Mouse (Mus musculus): ENCODE data around the gene Gm20741. TPM values are rescaled to one million over a fixed set of nuclear protein-coding genes. Genes with fewer than 3 reads are reported as not detected.

Gene Gm20741
- polyA plus RNA-seq, 1 experiment from 2014 or later: not detected

Other genes with a start within 250 kb of the Gm20741 start
- not detected in 2 replicates for gene Cldn8, start 249.0 kb downstream of the Gm20741 start, polyA plus RNA-seq (2015; fragmentation: Nextera tagmentation; extraction: Ambion mirVana)
- gene Krtap24-1, start 199.9 kb downstream of the Gm20741 start, polyA plus RNA-seq (2015; fragmentation: Nextera tagmentation; extraction: Ambion mirVana): not detected in 2 replicates
- not detected in 2 replicates for gene 2310079G19Rik, start 184.6 kb downstream of the Gm20741 start, polyA plus RNA-seq (2015; fragmentation: Nextera tagmentation; extraction: Ambion mirVana)
- gene Krtap26-1, start 164.4 kb downstream of the Gm20741 start, polyA plus RNA-seq (2015; fragmentation: Nextera tagmentation; extraction: Ambion mirVana): not detected in 2 replicates
- gene Krtap27-1, start 140.5 kb downstream of the Gm20741 start, polyA plus RNA-seq (2015; fragmentation: Nextera tagmentation; extraction: Ambion mirVana): not detected in 2 replicates
- gene 2310061N02Rik, start 104.3 kb downstream of the Gm20741 start, polyA plus RNA-seq (2015; fragmentation: Nextera tagmentation; extraction: Ambion mirVana): not detected in 2 replicates
- gene Krtap13-1, start 83.4 kb downstream of the Gm20741 start, polyA plus RNA-seq (2015; fragmentation: Nextera tagmentation; extraction: Ambion mirVana): not detected in 2 replicates
- not detected in 2 replicates for gene Krtap13, start 60.6 kb downstream of the Gm20741 start, polyA plus RNA-seq (2015; fragmentation: Nextera tagmentation; extraction: Ambion mirVana)
- gene 2310034C09Rik, start 53.4 kb downstream of the Gm20741 start, polyA plus RNA-seq (2015; fragmentation: Nextera tagmentation; extraction: Ambion mirVana): not detected in 2 replicates
- not detected in 2 replicates for gene 2310057N15Rik, start 38.0 kb downstream of the Gm20741 start, polyA plus RNA-seq (2015; fragmentation: Nextera tagmentation; extraction: Ambion mirVana)
- gene Gm5965, start 34.3 kb downstream of the Gm20741 start, polyA plus RNA-seq (2015; fragmentation: Nextera tagmentation; extraction: Ambion mirVana): not detected in 2 replicates
- gene Krtap15, start 8.0 kb upstream of the Gm20741 start, polyA plus RNA-seq (2015; fragmentation: Nextera tagmentation; extraction: Ambion mirVana): not detected in 2 replicates
- not detected in 2 replicates for gene Krtap14, start 13.9 kb upstream of the Gm20741 start, polyA plus RNA-seq (2015; fragmentation: Nextera tagmentation; extraction: Ambion mirVana)
- gene Krtap19-1, start 57.2 kb upstream of the Gm20741 start, polyA plus RNA-seq (2015; fragmentation: Nextera tagmentation; extraction: Ambion mirVana): not detected in 2 replicates
- gene Krtap19-2, start 62.0 kb upstream of the Gm20741 start, polyA plus RNA-seq (2015; fragmentation: Nextera tagmentation; extraction: Ambion mirVana): not detected in 2 replicates
- gene Krtap19-3, start 65.8 kb upstream of the Gm20741 start, polyA plus RNA-seq (2015; fragmentation: Nextera tagmentation; extraction: Ambion mirVana): not detected in 2 replicates
- not detected in 2 replicates for gene Krtap19-4, start 72.9 kb upstream of the Gm20741 start, polyA plus RNA-seq (2015; fragmentation: Nextera tagmentation; extraction: Ambion mirVana)
- not detected in 2 replicates for gene Krtap19-5, start 84.2 kb upstream of the Gm20741 start, polyA plus RNA-seq (2015; fragmentation: Nextera tagmentation; extraction: Ambion mirVana)
- gene Krtap19-9b, start 120.0 kb upstream of the Gm20741 start, polyA plus RNA-seq (2015; fragmentation: Nextera tagmentation; extraction: Ambion mirVana): not detected in 2 replicates
- gene Krtap16-3, start 150.7 kb upstream of the Gm20741 start, polyA plus RNA-seq (2015; fragmentation: Nextera tagmentation; extraction: Ambion mirVana): not detected in 2 replicates
- not detected in 2 replicates for gene Krtap22-2, start 198.5 kb upstream of the Gm20741 start, polyA plus RNA-seq (2015; fragmentation: Nextera tagmentation; extraction: Ambion mirVana)
- not detected in 2 replicates for gene Gm10229, start 203.1 kb upstream of the Gm20741 start, polyA plus RNA-seq (2015; fragmentation: Nextera tagmentation; extraction: Ambion mirVana)
- not detected in 2 replicates for gene Krtap6-1, start 219.5 kb upstream of the Gm20741 start, polyA plus RNA-seq (2015; fragmentation: Nextera tagmentation; extraction: Ambion mirVana)
- not detected in 2 replicates for gene Gm10228, start 229.3 kb upstream of the Gm20741 start, polyA plus RNA-seq (2015; fragmentation: Nextera tagmentation; extraction: Ambion mirVana)
- gene Krtap6-5, start 235.7 kb upstream of the Gm20741 start, polyA plus RNA-seq (2015; fragmentation: Nextera tagmentation; extraction: Ambion mirVana): not detected in 2 replicates

Data from midbrain, embryonic 13.5 days (tissue).